Mouse (Mus musculus) lung, postnatal 0 days (tissue): Measurements from ENCODE around the gene Cnnm1.

Source experiments
- CTCF ChIP-seq: IDR thresholded peaks from 2 replicates; pipeline ENCODE4 v1.5.1; 2016; ENCODE audit warnings: antibody characterized with exemption, mild to moderate bottlenecking
- EP300 ChIP-seq: IDR thresholded peaks from 2 replicates; pipeline ENCODE4 v1.6.1; 2016; ENCODE audit warnings: antibody characterized with exemption, mild to moderate bottlenecking, control low read depth

DNA sequence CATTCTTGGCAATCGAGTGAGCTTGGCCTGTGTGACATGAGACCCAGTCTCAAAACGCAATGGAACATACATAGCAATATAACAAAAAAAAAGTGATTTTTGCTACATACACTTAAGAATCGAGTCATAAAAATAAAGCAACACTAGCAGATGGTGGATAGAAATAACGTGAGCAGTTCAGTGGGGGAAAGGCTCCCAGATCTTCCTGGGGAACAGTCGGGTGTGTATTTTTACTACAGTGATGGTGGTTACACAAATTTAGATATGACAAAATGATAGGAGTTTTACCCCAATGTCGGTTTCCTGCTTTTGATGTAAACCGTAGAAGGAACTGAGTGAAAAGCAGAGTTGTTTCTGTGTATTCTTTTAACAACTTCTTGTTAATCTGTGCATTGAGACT is 990 bp upstream of the Cnnm1 start:
- TF ChIP-seq EP300 (no peak), CTCF (no peak)
